Mouse (Mus musculus) 416B (cell line): ENCODE data around the gene Uchl4.
A peak's percentile ranks its signal among the peaks of the same experiment; 100 is the strongest.
"Not testable (repeated sequence)": the region's sequence is repeated elsewhere in the genome, so short reads cannot be mapped to it uniquely, and the experiment has no call there.

Experiments
- DNase-seq: peaks from one replicate; pipeline ENCODE4 v3.0.0; 2011; ENCODE audit warnings: low read depth

Gene Uchl4

DNA sequence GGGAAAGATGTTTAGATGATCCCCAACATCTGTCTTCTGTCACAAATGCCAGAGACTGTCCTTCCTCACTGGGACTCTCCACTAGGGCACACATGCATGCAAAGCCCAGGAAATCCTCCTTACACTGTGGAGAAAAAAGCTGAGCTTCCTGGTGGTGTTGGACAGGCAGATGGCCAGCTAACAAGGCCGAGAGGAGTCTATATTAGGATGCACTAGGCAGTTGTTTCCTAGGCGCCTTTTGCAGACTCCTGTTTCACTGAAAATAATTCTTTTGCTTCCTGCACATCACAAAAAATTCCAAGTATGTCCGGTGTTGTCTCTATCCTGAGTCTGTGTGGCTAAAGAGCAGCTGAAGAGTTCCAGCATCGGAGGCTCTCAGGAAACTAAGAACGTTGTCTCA is 3.8 kb upstream of the Uchl4 start:
- DNase-seq = no peak

DNA sequence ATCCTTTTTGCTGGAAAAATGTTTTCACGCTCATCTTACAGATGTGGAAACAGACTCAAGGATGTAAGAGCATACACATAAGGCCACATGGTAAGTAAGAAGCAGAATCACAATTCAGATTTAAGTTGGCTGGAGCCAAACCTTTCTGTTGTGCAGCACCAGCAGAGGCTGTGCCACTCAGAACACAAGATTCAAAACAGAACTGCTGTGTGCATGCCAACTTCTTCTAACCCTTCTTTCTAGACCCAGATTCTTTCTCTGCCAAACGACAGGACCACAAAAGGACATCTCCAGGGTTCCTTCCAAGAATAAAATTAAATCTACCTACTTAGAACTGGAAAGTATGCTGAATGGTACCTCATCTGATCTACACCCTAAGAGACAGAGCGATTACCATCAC is 3.3 kb upstream of the Uchl4 start:
- DNase-seq = no peak

DNA sequence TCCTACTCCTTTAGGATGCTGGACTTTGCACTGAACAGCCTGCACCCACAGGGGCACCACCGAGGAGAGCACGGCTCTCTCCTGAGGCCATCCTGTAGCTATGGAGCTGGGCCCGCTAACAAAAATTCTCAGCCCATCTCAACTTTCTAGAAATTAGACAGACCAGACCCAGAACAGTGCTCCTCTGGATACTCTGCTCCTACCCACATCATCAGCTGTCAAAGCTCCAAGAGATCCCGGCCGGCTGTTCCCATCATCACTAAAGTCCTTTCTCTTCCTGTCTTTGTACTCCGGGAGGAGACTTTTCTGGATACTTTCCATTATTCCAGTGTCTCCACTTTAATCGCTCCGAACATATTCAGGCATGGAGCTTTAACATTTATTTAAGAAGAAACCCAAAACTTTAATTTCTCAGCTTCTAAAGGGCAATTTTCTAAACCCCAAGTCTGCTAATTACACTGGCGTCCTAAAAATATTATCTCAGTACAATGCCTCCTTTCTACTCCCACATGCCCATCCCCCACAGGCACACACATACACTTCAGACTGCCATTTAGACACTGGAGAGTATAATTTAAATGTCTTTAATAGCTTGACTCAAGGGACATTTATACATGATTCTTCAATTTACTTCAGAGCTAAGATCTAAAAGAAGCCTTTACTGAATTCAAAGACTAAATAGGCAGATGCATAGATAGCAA is 2.6 kb upstream of the Uchl4 start:
- no peak for DNase-seq

DNA sequence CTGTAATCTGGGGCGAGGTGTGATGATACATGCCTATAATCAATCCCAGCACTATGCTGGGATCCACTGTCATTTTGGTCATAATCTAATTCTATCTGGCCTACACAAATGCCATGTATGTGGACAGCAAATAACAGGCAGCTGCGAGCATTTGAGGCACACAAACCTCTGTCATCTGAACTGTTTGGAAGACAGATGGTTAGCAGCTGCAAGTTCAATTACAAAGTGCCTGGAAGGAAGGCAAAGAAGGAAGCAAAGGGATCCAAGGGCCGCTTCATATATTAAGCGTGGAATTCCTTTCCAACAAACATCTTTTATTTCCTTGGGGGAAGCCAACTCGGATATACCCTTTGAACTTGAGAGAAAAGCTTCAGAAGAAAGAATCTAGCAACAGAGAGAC is 1.3 kb upstream of the Uchl4 start:
- no peak for DNase-seq

DNA sequence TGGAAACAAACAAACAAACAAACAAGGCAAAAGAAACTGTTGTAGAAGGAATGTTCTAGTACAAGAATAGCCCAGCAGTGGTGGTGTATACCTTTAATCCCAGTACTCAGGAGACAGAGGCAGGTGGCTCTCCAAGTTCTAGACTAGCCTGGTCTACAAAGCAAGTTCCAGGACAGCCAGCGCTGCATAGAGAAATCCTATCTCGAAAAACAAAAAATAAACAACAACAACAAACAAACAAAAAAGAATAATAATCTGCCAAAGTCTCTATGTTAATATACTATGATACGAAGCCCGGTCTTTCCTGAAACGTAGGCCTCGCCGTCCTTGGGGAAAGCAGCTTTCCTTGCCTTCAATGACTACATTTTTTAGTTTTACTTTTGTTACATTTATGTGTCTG is 1.1 kb downstream of the Uchl4 start:
- DNase-seq = no peak

DNA sequence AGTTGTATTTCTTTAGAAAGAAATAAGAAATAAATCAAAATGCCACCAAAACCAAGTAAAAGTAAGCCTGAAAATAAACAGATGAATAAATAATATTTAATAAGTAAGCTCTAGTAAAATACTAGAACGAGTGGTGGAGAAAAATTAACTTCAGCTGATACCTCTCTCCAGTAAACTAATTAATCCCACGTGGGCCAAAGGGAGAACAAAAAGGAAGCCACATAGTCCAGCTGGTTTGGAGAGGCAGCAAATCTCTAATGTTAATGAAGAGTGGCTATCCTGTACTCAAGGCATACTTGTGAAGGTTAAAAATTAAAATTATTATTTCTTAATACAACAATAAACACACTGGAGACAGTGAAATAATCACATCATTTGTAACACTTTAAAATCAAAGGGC is 5.1 kb downstream of the Uchl4 start:
- DNase-seq = no peak

DNA sequence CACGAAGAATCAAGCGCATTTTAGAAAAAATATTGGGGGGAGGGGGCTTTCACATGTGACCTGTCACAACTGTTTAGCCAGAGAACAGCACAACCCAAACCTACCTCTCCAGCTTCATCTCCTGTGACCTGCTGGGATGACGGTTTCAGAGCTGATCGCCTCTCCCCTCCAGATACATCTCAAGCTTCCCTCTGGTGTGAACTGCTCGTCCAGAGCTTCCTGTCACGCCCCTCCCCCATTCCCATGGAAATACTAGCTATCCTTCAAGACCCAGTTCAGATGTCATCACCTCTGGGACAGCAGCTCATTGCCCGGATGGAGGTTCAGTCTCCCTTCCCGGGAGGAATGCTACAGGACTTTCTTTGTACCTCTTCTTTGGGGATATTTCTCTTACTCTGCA is 5.7 kb downstream of the Uchl4 start:
- DNase-seq = no peak

DNA sequence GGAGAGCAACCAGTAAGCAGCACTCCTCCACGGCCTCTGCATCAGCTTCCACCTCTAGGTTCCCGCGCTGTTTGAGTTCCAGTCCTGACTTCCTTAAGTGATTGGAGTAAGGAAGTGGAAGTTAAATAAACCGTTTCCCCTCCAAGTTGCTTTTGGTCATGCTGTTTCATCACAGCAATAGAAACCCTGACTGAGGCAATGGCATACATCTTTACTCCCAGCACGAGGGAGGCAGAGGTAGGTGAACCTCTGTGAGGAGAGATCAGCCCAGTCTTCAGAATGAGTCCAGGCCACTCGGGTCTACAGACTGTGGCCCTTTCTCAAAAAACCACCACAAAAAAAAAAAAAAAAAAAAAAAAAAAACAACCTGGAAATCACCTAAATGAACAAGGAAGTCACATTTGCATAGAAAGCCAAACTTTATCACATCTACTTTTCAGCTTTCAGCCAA is 7.4 kb downstream of the Uchl4 start:
- peak; percentile 56 for DNase-seq

DNA sequence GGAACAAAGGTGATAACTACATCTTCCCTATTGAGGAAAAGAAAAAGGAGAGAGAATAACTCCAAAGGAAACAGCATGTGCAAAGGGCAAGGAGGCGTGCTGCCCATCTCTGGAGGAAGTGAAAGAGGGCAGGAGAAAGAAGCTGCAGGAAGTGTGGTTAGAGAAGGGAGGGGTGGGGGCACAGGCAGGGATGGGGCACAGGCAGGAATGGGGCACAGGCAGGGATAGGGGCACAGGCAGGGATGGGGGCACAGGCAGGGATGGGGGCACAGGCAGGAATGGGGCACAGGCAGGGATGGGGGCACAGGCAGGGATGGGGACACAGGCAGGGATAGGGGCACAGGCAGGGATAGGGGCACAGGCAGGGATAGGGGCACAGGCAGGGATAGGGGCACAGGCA is 14.4 kb downstream of the Uchl4 start:
- DNase-seq = no peak

DNA sequence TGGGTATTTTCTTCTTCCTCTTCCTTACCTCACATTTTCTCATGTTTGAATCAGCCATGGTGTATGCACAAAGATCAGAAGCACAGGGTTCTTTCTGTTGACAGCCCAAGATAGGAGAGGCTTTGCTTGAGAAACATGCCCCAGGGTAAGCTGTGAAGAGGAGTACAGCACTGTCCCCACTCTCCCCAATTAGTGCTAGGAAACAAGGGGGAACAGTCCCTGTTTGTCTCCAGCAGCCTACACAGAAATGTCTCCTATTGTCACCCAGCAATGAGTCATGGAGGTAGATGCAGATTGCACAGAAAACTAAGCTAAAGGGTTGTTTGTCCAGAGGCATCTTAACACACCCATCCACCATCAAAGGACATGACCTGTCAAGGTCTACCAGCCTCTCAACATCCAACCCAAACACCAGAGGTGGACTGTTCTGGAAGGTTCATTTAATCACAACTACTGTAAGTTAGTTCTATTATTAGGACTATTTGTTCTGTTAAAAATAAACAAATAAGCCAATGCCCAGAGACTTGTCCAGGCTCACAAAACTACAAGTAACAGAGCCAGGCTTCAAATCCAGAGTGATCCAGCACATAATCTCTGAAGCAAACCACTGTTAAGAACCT is 15.2 kb downstream of the Uchl4 start:
- no peak for DNase-seq

DNA sequence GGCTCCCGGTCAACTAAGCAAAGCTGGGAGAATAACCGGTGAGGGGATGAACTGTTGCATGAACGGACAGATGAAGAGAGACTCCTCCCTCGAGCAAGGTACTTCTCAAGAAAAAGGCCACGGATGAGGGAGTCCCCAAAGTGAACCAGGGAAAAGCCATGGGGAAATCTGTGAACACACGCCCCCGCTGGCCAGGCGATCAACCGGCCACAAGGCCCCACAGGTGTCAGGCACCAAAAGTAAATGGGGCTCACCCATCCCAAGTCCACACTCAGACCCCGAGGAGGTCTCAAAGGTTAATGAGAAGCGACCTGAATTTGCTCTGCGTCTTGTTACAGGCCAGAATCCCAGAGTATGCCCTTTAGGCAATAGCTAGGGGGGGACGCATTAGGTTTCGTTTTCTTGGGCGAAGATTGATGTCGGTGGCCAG is 17.6 kb downstream of the Uchl4 start:
- DNase-seq = peak; percentile 59

DNA sequence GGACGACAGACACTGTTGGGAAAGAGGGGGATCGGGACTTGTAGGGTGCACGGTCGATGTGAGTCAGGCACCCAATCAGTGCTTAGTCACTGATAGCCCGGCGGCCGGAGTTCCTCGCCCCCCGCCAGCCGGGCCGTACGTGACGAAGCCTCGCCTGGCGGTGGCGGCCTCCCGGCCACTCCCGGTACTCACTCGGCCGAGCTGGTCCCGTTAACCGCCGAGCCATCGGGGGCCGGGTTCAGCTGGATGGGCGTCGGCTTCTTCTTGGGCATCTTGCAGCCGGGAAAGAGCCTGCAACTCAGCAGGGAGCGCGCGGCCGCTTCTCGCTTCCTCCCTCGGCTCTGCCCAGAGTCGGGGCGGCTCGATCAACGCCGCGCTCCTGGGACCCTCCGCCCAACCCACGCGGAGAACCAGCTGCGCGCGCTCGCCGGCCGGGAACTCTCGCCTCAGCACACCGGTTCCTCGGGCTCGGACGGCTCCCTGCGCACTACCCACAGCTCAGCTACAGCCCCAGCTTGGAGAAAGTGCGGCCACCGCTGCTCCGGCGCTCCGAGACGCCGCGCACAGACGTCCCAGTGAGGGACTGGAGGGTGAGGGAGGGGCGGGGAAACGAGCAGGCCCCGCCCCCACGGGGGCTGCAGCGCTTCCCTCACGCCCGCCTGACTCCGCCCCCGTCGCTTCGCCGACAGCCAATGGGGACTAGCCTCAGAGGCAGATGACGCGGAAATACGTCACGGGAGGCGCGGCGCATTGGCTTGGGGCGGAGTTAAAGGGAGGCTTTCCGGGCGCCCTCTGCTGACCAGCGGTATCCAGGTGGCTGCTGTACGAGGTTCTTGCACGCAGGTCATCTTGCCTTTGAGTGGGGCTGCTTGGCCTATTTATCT is 18.3 kb downstream of the Uchl4 start, which contains the start of gene Map2k1:
Gene Map2k1 (minus strand): TSS at position 611 of the 884 bp plus-strand sequence.
- DNase-seq = peak; percentile 99

DNA sequence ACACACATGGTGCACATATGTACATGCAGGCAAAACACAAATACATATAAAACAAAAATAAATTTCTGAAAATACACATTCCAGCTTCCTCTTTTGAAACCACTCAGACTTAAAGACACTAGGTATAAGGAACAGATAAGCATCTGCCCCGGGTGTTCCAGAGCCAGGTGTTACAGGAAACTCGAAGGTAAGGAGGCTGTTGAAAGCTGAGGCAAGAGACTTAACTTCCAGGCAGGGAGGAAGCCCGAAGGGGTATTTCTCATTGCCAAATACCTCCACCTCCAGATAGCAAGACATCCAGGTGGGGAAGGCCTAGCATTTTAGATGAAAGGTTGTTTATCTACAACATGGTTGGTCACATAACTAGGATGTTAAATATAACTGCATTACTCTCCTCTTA is 20.4 kb downstream of the Uchl4 start:
- DNase-seq = no peak

DNA sequence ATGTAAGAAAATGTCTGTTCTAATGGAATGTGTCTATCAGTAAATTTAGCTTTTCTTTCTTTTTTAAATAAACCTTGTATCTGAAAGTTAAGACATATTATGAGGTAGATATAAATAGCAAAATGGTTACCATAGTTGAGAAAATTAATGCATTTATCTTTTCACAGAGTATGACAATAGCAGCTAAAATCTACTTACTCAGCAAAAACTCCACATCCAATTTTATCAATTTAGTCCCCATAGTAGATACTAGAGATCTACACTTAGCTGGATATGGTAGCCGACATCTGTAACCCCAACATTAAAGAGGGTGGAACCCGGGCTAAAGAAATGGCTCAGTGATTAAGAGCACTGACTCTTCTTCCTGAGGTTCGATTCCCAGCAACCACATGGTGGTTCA is 21.2 kb downstream of the Uchl4 start:
- DNase-seq = no peak

DNA sequence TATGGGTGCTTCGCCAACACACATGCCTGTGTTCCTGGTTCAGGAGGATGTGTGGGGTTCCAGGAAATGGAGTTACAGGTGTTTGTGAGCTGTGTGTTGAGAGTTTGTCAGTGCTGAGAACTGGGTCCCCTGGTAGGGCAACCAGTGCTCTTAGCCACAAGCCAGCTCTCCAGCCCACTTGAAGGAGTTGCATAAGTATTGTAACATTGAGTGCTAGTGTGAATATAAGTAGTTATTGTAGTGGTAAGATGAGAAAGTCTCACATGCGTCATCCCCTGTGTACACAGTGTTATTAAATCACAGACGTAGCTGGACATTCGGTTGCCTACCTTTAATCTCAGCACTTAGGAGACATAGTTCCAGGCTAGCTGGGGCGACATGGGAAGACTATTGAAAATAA is 24.9 kb downstream of the Uchl4 start:
- DNase-seq = no peak

DNA sequence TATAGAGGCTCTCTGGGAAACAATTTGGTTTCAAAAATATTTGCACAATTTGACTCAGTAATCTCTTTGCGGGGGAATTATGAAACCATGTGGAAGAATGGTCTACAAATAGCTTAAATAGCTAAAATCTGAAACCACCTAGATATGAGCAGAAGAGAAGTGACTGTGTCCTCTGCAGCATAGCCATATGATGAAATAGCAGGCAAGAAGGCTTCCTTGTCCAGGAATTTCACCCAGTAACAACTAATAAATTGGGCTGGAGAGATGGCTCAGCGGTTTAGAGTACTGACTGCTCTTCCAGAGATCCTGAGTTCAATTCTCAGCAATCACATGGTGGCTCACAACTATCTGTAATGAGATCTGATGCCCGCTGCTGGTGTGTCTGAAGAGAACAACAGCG is 26.0 kb downstream of the Uchl4 start:
- no peak for DNase-seq

DNA sequence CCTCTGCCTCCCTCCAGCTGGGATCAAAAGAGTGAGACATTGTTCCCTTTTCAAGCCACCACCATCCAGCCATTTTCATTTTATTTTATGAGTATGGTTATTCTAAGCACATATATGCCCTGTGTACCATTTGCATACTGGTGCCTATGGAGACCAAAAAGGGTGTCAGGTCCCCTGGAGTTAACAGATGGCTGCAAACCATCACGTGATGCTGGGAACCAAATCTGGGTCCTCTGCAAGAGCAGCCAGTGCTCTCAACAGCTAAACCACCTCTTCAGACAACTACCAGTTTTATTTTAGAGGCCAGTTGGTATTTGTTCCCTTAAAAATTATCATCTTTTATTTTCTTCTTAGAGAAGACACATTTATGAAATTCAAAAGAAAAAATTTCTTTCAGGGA is 29.8 kb downstream of the Uchl4 start:
- DNase-seq = no peak

DNA sequence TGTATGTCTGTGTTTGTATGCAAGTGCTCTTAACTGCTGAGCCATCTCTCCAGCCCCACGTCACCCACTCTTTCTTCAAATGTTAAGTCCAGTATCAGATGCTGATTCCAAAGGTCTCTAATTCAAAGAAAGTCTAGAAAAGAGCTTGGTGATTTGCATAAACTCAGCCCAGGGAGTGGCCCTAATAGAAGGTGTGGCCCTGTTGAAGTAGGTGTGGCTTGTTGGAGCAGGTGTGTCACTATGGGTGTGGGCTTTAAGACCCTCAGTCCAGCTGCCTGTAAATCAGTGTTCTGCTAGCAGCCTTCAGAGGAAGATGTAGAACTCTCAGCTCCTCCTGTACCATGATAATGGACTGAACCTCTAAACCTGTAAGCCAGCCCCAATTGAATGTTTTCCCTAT is 32.2 kb downstream of the Uchl4 start:
- DNase-seq = no peak

DNA sequence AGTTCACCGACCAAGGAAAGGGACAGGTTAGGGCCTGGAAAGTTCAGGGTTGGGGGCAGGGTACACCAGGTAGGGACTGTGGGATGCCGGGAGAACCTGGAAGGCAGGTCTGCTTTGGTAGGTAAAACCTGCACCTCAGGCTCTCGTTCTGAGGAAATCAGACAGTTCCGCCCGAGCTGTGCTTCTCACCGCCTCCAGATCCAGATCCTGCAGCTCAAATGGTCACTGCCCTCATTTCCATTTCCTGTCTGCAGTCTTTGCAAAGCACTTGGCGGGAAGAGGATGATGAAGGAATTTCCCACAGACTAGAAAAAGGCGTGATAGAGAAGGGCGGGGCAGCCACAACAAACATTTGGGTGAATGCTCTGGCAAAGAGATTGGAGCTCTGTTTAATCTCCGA is 33.2 kb downstream of the Uchl4 start:
- no peak for DNase-seq

DNA sequence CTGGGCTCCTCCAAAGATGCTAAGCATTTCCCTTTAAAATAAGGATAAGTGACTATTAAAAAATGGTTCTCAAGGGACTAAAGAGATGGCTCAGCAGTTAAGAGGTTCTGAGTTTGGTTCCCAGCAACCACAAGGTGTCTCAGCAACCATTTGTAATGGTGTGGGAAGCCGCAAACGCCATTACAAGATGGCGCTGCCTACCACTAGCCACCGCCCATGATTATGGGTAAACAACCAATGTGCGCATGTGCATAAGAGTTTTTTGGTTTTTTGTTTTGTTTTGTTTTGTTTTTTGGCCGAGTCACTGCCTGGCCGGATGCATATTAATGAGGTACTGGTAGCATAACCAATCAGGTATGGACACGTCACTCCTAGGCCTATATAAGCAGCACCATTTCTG is 33.8 kb downstream of the Uchl4 start:
- DNase-seq = not testable (repeated sequence)

DNA sequence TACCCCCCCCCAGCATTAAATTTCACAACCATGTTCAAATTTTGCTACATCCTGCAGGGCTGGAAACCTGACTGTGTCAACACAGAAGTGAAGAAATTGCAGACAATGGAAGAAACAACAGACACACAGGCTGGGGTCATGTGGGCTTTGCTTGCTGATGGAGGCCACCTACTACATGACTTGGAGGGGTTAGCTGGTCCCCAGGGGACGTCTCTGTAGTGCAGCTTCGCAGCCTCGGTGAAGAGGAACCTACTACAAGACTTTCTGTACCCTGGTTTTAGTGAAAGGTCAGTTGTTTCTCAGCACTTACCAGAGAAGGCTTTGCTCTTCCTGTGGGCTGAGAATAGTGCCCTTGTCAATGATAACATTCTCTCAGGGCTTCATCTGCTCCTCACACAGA is 36.2 kb downstream of the Uchl4 start:
- DNase-seq = no peak

DNA sequence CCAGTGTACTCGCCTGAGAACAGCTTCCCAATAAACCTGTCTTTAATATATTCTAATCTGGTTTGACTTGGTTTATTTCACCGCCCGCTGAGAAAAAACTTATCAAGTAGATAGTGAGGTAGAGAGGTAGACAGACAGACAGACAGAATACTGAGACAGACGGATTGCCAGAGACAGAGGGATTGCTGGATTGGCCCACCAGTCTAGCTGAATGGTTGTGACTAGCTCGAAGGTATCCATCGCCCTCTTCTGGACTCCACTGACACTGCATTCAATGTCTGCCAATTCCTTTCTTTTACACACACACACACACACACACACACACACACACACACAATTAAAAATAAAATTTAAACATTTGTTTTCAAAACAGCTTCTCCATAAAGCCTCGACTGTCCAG is 37.6 kb downstream of the Uchl4 start:
- peak; percentile 82 for DNase-seq

DNA sequence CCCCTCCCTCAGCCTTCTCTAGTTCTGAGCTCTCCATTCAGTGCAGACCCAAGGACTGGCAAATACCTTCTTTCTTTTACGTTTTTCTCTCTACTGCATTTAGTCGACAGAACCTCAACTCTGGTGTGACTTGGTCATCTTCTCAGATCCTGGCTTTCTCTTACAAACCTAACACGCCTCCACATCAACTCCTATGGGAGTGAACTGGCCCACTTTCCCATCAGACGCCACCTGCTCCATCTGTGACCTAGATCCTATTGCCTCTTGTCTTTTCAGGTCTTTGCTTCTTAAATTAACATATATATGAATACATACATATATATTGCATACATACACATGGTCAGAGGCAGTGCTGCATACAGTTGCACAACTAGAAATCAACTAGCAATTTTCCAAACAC is 38.8 kb downstream of the Uchl4 start:
- DNase-seq = no peak
